Mouse (Mus musculus): ENCODE results near the gene Babam2.
A peak's percentile ranks its signal among the peaks of the same experiment; 100 is the strongest.

The Babam2 gene

GRCm38 (mm10) chr5:31715486-31716150, 18.1 kb downstream of the Babam2 start:
- peak; percentile 25 to 41 for DNase-seq

DNA sequence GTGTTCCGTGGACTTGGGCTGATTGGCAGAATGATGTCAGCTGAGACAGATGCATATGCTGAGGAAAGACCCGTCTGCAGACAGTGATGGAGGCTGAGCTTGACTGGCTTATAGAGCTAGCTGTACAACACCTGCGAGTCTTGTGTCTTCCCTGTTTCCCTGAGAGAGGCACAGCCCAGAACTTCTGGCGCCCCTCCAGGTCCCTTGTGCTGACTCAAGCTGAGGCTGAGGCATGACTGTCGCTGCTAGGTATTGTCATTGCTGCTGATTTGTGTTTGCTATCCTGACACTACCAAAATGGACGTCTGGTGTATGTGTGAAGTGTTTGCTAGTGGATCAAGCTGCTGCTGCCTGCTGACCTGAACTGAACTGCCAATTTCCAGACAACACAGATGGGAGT, 27.0 kb downstream of the Babam2 start:
- peak; percentile 17 to 29 for DNase-seq

GRCm38 (mm10) chr5:31725885-31726284, 28.4 kb downstream of the Babam2 start:
- DNase-seq, result no peak

- DNase-seq, result no peak
Observed at GRCm38 (mm10) chr5:31727456-31727855, 30.0 kb downstream of the Babam2 start.

- DNase-seq, result no peak
Observed at GRCm38 (mm10) chr5:31732644-31733338, 35.3 kb downstream of the Babam2 start.

- DNase-seq, result no peak
Observed at GRCm38 (mm10) chr5:31741931-31742330, 44.4 kb downstream of the Babam2 start.

GRCm38 (mm10) chr5:31742521-31743031, 45.1 kb downstream of the Babam2 start:
- DNase-seq, result no peak

DNA sequence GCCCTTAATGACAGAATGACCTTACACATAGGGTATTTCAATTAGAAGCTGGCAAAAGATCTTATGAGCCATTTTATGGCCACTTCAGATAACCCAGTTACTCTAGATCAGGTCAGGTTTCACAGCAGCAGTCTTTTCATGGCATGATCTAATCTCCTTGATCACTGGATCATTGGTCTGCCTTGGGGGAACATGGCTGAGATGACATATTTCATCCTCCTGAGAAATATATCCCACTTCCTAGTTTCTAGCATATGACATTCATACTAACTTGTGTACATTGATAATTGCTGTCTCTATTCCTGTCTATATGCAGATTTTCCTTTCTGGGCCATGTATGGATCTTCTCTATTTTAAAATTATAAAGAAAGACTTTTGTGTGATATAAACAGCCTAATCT, 51.9 kb downstream of the Babam2 start:
- no peak for DNase-seq

GRCm38 (mm10) chr5:31750231-31750925, 52.9 kb downstream of the Babam2 start:
- no peak for DNase-seq

GRCm38 (mm10) chr5:31750955-31751354, 53.5 kb downstream of the Babam2 start:
- no peak for DNase-seq

DNA sequence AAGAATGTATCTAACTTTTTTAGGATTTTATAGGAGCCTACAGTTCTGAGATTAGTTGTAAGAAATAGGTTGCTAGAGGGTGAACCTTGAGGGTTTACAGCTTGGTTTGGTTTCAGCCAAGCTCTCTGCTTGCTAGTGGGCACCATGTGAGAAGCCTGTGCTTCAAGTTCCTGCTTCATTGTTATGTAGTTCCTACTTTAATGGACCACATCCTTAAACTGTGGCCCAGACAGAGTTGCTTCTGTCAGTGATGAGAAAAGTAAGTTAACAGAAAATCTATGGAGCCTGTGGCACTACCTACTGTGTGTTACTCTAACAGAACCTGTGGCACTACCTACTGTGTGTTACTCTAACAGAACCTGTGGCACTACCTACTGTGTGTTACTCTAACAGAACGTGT, 57.1 kb downstream of the Babam2 start:
- DNase-seq, result no peak

GRCm38 (mm10) chr5:31755255-31755654, 57.8 kb downstream of the Babam2 start:
- DNase-seq, result no peak

DNA sequence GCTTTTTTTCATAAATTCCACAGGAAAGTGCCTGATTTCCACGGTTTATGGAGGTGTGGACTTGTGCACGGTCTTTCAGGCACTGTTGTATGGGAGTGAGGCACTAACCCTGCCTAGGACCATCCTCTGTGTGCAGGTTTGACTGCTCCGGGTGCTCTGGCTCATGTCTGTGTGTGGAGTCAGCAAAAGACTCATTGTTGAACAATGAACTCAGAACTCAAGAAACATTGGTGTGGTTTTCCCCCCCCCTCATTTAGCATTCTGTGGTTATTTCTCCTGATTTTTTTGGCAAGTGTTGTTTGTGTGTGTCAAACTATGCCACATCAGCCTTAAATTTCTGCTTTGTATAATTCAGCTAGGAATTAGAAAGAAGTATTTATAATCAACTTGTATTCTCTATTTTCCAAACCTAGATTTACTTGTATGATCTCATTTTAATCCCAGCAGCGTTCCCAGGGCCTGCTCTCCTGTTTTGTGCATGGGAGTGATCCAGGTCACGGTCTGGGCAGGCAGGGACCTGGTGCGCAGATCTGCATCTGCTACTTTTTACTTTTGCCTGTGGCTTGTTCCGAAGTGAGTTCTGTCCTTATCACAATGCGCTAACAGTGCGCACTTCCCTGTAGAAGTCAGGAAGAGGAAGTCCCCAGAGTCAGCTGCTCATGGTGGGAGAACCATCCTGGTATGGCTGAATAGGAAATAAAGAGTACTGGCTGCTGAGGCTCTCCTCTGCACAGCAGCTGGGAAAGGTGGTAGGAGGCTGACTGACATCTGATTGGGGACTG, 61.0 kb downstream of the Babam2 start:
- DNase-seq, result no peak

DNA sequence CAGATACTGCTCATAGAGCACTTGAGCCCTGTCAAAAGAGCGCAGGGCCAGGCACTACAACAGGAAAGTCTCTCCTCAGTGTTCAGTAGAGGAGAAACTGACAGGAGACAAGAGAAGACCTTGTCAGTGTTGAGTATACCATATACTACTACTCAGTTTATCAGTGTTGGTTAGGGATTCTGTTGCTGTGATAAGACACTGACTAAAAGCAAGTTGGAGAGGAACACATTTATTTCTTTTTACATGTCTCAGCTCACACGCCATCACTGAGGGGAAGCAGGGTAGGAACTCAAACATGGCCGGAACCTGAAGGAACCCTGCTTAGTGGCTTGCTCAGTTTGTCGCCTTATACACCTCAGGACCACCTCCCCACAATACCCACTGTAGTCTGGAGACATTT, 64.4 kb downstream of the Babam2 start:
- no peak for DNase-seq

- DNase-seq, result no peak
Observed at GRCm38 (mm10) chr5:31762773-31763172, 65.3 kb downstream of the Babam2 start.

DNA sequence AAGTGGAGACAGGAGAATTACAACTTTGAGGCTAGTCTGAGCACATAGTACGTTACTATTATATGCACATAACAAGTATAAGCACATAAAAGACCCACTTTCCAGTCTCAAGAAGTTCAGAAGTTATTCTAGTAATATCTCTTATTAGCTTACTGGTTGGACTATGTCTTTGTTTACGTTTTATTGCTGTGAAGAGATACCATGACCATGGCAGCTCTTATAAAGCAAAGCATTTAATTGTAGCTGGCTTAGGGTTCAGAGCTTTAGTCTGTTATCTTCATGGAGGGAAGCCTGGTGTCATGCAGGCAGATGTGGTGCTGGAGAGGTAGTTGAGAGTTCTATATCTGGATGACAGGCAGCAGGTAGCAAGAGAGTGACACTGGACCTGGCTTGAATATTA, 68.3 kb downstream of the Babam2 start:
- no peak for DNase-seq

GRCm38 (mm10) chr5:31766841-31767542, 69.5 kb downstream of the Babam2 start:
- no peak for DNase-seq

- no peak for DNase-seq
Observed at GRCm38 (mm10) chr5:31771486-31771885, 74.0 kb downstream of the Babam2 start.

GRCm38 (mm10) chr5:31771921-31772320, 74.4 kb downstream of the Babam2 start:
- DNase-seq, result no peak

DNA sequence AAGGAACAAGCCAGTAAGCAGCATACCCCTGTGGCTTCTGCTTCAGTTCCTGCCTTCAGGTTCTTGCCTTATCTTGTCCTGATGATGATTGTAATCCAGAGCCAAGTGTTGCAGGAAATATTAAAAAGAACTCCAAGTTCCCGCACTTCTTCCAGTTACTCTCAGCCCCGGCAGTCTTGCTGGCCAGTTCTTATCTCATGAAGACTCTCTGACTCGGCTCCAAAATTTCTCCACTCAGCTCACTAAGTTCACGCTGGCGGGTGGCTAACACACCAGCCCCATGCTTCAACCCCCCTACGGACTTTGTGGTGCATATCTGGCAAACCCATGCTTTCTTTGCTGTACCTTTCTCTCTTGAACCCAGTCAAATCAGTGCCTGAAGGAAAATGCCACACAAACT, 77.5 kb downstream of the Babam2 start:
- no peak for DNase-seq

DNA sequence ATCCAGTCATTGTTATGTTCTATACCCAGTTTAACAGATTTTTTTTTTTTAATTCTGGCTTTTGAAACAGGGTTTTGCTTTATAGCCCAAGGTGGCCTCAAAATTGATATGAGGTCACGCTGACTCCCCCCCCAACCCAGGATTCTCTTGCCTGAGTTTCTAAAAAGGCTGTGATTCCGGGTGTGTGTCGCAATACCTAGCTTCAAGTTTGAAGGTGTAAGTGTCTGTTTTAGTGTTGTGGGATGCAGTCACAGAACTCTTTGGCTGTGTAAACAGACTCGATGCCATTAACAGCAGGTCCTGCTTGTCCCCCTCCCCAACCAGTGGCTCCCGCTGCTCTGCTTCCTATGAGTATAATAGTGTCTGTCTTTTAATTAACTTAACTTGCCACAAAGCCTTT, 84.1 kb downstream of the Babam2 start:
- DNase-seq, result no peak

GRCm38 (mm10) chr5:31787201-31787600, 89.7 kb downstream of the Babam2 start:
- DNase-seq, result no peak
